Mouse (Mus musculus) layer of hippocampus, adult 2 months (tissue): Measurements from ENCODE around the gene Rpa2. TPM values are rescaled to one million over a fixed set of nuclear protein-coding genes. Genes with fewer than 3 reads are reported as not detected.

Experiments
- DNase-seq, 2 experiments: peaks; one replicate each; pipeline ENCODE4 v3.0.0; 2022; ENCODE audit warnings: low spot score in 2 of 2
- H3K27ac ChIP-seq: fragments of 200-600 bp; 2 replicates; pipeline ENCODE4 v1.8.1; 2022
- H3K4me3 ChIP-seq: fragments of 200-600 bp; 2 replicates; pipeline ENCODE4 v1.8.1; 2022; ENCODE audit warnings: mild to moderate bottlenecking
- CTCF ChIP-seq: fragments of 200-600 bp; conservative IDR thresholded peaks from 2 replicates; pipeline ENCODE4 v1.8.1; 2022; ENCODE audit warnings: antibody characterized with exemption, mild to moderate bottlenecking, moderate library complexity
- total RNA-seq, 2 experiments: library from RNA; stranded (reverse); gene quantifications; 2 replicates each; pipeline ENCODE4 v1.2.3; 2021

Gene Rpa2
- total RNA-seq, 2 experiments from 2014 or later = 11.9 to 16.0 TPM

DNA sequence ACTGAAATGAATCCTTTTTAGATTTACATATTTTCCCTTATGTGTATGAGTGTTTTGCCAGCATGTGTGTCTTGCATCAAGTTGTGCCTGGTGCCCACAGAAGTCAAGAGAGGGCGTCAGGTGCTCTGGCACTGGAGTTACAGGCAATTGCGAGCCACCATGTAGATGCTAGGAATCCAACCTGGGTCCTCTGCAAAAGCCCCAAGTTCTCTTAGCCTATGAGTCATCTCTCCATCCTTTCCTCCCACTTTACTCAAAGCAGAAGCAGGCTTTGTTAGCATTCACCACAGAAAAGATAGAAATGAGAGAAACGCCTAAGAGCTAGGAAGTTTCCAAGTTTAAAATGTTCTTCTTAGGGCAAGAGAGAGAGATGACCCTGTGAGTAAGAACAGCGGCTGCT lies 31.7 kb downstream of the Rpa2 start:
- no peak overlapping the region for H3K4me3 ChIP-seq
- DNase-seq = no peak
- TF ChIP-seq CTCF = no peak
- H3K27ac ChIP-seq = no peak overlapping the region

DNA sequence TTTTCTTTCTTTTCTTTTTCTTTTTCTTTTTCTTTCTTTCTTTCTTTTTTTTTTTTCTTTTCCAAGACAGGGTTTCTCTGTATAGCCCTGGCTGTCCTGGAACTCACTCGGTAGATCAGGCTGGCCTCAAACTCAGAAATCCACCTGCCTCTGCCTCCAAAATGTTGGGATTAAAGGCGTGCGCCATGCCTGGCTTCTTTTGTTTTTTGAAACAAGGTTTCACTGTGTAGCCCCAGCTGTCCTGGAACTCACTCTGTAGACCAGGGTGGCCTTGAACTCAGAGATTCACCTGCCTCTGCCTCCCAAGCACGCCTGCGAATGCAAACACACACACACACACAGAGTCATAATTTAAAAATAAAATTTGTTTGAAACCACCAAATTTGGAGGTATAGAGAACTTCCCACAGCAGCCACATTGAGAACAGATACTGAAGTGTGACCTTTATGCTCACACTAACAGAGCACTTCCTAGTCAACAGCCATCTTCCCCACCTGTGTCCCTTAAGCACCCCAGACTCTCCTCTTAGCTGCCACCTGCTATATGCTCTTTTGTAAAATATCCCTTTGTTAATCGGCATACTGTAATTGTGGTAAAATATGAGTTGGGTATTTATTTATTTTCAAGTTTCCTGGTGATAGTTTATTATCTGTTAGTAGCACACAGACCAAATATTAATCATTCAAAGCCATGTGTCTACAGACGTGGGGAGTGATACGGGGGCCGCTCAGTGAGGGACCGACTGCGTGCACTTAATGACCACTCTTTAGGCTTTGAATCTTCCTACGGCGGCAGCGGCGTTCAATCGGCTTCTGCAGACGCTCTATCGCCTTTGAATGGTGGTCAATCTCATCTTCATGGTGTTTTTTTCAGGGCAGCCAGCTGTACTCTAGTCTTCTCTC lies 33.3 kb downstream of the Rpa2 start:
- no peak overlapping the region for H3K27ac ChIP-seq
- TF ChIP-seq CTCF = no peak
- no peak overlapping the region for H3K4me3 ChIP-seq
- no peak for DNase-seq

DNA sequence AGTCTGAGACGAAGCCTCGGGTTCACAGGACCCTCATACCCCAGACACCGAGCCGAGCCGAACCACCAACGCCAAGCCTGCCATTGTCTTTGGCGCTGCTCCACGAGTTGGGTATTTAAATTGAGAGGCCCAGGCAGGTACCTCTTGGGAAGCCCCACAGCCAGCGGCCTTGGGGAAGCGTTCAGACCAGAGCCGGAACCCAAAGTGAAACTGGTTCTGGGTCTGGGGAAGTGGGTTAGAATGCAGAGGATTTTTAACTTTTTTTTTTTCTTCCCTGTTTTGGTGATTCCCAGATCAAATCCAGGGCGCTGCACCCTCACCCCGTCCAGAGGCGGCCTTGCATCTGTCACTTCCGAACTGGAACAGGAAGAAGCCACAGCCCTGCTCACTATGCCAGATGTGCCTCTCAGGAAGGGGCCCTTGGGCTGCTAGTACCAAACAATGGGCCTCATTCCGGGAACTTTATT lies 34.1 kb downstream of the Rpa2 start:
- Histone ChIP-seq H3K4me3 (no peak overlapping the region), H3K27ac (no peak overlapping the region)
- no peak for TF ChIP-seq CTCF
- no peak for DNase-seq

DNA sequence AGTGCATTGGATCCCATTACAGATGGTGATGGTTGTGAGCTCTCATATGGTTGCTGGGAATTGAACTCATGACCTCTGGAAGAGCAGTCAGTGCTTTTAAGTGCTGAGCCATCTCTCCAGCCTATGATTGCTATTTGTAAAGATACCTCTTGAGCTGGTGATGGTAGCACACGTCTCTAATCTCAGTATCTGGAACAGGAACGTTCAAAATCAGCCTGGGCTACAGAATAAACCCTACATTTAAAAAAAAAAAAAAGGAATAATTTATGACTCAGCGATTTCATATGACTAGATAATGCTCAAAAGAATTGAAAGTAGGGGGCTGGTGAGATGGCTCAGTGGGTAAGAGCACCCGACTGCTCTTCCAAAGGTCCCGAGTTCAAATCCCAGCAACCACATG lies 35.1 kb downstream of the Rpa2 start:
- Histone ChIP-seq H3K4me3 (no peak overlapping the region), H3K27ac (no peak overlapping the region)
- no peak for DNase-seq
- TF ChIP-seq CTCF = no peak

DNA sequence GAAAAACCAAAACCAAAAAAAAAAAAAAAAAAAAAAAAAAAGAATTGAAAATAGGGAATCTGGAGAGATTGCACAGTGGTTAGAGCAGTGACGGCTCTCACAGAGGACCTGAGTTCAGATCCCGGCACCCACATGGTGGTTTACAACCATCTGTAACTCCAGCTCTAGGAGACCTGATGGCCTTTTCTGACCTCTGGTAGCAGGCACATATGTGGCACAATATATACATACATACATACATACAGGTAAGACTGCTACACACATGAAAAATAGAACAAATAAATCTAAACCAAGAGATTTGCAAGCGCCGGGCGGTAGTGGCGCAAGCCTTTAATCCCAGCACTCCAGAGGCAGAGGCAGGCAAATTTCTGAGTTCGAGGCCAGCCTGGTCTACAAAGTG lies 35.7 kb downstream of the Rpa2 start:
- Histone ChIP-seq H3K27ac (no peak overlapping the region), H3K4me3 (no peak overlapping the region)
- TF ChIP-seq CTCF = no peak
- DNase-seq = no peak

DNA sequence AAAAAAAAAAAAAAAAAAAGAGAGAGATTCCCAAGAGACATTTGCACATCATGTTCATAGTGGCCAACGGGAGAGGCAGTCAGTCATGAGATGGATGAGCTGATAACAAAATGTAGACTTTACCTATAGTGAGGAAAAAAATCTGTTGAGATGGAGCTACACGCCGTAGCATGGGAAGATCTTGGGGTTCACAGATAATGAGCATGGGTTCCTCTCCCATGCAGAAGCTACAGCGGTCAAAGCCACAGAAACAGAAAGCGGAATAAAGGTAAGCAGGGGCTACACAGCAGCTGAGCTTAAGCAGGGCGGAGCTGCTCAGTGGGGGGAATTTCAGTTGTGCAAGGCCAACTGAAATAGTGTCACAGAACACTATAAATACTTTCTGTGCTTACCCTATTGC lies 36.2 kb downstream of the Rpa2 start:
- DNase-seq = no peak
- TF ChIP-seq CTCF = no peak
- Histone ChIP-seq H3K27ac (no peak overlapping the region), H3K4me3 (no peak overlapping the region)

DNA sequence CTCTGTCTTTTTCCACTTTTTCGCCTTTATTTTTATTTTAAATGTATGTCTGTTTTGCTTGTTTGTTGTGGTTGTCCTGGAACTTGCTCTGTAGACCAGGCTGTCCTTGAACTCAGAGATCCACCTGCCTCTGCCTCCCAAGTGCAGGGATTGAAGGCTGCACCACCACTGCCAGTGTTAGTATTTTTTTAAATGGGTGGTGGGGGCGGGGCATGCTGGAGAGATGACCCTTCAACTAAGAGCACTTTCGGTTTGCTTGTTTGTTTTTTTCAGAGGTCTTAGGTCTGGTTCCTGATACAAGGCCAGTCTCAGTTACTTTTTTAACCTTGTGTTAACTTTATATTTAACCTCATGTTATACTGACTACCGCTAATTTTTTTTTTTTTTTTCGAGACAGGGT lies 37.0 kb downstream of the Rpa2 start:
- TF ChIP-seq CTCF = no peak
- Histone ChIP-seq H3K27ac (no peak overlapping the region), H3K4me3 (no peak overlapping the region)
- DNase-seq = no peak

DNA sequence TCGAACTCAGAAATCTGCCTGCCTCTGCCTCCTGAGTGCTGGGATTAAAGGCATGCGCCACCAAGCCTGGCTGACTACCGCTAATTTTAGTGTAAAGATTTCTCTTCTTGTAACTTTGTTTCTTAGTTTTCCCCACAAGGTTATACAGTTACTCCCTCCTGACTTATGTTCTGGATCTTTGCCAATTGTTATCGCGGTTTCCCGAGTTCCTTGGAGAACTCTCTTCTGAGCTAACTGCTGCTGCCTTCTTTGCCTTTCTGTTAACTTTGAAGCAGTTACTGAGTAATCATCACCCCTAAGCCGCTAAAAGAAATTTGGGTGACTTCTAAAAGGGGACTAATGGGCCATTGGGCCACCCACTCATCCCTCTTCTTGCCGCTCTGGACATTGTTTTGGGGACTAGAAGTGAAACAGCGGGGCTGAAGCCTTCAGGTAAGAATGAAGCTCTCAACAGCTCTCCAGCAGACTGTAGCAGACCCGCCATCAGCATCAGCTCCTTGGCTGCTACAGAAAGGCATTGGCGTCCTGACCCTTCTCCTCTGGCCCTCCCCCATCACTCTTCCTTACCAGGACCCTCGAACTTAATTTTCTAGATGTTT lies 37.6 kb downstream of the Rpa2 start:
- TF ChIP-seq CTCF = no peak
- Histone ChIP-seq H3K4me3 (no peak overlapping the region), H3K27ac (no peak overlapping the region)
- no peak for DNase-seq

DNA sequence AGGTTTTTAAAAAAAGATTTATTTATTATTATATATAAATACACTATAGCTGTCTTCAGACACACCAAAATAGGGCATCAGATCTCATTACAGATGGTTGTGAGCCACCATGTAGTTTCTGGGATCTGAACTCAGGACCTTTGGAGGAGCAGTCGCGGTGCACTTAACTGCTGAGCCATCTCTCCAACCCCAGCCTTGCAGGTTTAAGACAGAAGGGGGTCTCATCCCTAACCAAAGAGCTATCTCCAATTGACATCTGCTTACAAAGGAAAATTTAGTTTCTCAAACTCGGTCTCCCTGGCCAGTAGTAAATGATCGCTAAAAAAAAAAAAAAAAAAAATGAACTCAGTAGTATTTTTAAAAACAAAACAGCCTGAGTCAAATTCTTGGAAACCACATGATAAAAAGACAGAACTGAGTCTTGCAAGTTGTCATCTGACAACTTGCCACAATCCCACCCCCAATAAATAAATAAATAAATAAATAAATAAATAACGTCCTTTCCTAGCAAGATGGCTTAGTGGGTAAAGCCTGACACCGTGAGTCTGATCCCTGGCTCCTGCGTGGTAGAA lies 38.6 kb downstream of the Rpa2 start:
- Histone ChIP-seq H3K4me3 (no peak overlapping the region), H3K27ac (no peak overlapping the region)
- no peak for DNase-seq
- TF ChIP-seq CTCF = no peak

DNA sequence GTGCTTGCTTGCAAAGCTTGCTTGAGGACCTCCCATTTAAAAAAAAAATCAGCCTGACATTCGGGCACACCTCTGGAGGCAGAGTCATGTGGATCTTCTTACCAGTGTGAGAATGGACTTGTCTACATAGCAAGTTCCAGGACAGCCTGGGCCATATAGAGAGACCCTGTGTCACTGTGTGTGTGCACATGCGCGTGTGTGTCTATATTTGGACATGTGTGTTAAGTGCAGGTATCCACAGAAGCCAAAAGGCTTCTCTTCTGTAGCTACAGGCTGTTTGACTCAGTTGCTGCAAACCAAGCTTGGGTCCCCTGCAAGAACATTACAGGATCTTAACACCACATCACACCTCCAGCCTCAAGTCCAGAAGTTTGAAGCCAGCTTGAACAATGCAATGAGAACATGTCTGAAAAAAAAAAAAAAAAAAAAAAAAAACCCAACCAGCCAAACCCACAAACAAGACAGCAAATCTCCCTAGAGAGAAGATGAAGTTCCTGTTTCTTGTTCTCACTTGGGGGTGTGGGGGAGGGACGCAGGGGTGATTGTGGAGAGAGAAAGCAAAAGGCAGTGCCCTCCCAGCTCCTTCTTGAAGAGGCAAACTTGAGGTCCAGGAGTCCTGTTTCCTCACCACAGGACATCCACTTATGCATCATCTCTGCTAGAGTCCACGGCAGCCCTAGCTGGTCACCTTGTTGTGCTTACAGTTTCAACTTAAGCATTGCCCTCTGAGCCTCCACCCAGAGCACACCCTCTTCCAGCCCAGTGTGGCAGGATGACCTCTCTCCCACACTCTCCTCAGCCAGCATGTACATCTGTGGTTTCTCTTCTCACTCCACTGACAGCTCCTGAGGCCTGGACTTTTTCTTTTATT lies 39.9 kb downstream of the Rpa2 start:
- no peak for DNase-seq
- TF ChIP-seq CTCF = no peak
- Histone ChIP-seq H3K4me3 (no peak overlapping the region), H3K27ac (no peak overlapping the region)

DNA sequence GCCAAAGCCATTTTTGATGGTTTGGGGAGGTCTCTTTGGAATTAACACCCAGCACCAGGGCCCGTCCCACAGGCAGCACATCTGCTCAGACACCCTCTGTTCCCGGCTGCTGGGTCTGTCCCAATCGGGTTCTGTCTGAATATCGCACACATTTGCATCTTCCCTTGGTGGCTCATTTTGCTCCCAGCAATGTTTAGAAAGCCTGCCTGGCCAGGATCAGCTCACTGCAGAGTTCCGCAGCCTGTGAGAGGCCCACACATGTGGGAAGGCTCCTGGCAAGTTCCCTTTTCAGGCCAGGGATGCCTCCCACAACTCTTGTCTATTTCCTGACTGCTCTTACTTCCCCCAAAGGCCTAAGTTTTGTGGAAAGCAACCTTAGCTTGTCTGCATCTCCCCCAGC lies 41.5 kb downstream of the Rpa2 start:
- peak; percentile 15 to 28 for DNase-seq
- Histone ChIP-seq H3K27ac (peak overlapping the region; percentile 57; the same call in 1 of the 2 replicates), H3K4me3 (no peak overlapping the region)
- no peak for TF ChIP-seq CTCF

DNA sequence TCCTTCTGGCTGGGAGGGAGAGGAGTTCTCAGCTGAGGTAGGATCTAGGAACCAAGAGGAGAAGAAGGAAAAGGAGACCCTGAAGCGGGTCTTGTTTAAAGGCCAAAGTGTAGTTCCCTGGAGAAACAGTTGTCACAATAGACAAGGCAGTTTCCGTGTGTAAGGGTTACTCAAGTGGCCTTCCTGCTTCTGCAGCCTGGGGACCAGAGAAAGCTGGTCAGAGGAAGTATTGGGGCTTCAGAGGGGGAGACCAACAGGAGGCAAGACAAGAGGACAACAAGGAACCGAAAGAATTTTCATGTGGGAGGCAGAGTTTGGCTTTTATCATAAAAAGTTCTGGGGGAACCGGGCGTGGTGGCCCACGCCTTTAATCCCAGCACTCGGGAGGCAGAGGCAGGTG lies 48.3 kb downstream of the Rpa2 start:
- H3K4me3 ChIP-seq = no peak overlapping the region
- no peak for DNase-seq
- no peak for TF ChIP-seq CTCF
- no peak overlapping the region for H3K27ac ChIP-seq

DNA sequence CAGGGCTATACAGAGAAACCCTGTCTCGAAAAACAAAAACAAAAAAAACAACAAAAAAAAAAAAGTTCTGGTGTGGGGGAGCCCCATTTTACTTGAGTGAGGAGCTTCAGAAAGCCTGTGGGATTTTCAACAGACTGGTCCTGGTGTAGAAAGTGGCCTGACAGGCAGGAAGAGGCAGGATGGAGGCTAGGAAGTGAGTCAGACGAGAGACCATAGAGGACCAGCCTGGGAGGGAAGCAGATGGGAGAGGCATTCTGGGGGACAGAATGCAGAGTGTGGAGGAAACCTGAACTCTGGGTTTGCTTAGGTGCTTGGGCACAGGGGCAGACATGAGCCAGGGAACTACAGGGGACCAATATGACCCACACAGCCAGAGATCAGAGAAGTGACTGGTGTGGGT lies 48.7 kb downstream of the Rpa2 start:
- no peak overlapping the region for H3K27ac ChIP-seq
- H3K4me3 ChIP-seq = no peak overlapping the region
- no peak for DNase-seq
- TF ChIP-seq CTCF = no peak
